Mouse (Mus musculus) midbrain, postnatal 0 days (tissue): ENCODE results near the gene Mmp9. TPM values are rescaled to one million over a fixed set of nuclear protein-coding genes. Genes with fewer than 3 reads are reported as not detected.

Source experiments
- ATAC-seq: fragments of 200-750 bp; cut with Nextera tagmentation; 2 replicates; pipeline ENCODE4 v1.8.0; 2017; ENCODE audit warnings: moderate number of reproducible peaks, mild to moderate bottlenecking, moderate TSS enrichment, moderate library complexity; ENCODE audit not compliant: low FRiP score
- DNase-seq: peaks from one replicate; pipeline ENCODE4 v3.0.0-alpha.2; 2015; ENCODE audit warnings: low spot score
- H3K27ac ChIP-seq: fragments of 300-500 bp; sonication (generic); 2 replicates; pipeline ENCODE4 v1.5.1; 2014; ENCODE audit warnings: low read depth, mild to moderate bottlenecking, low read length, mixed read lengths
- H3K27me3 ChIP-seq: fragments of 300-500 bp; sonication (generic); 2 replicates; pipeline ENCODE4 v1.6.1; 2014; ENCODE audit warnings: low read length, control low read depth, mixed read lengths; ENCODE audit not compliant: insufficient read depth
- H3K36me3 ChIP-seq: fragments of 300-500 bp; sonication (generic); 2 replicates; pipeline ENCODE4 v1.6.1; 2014; ENCODE audit warnings: low read length, control low read depth, mixed read lengths; ENCODE audit not compliant: insufficient read depth
- H3K4me1 ChIP-seq: fragments of 300-500 bp; sonication (generic); 2 replicates; pipeline ENCODE4 v1.6.1; 2014; ENCODE audit warnings: mild to moderate bottlenecking, control low read depth, antibody characterized with exemption, low read length, mixed read lengths; ENCODE audit not compliant: insufficient read depth
- H3K4me2 ChIP-seq: fragments of 300-500 bp; sonication (generic); 2 replicates; pipeline ENCODE4 v1.6.1; 2014; ENCODE audit warnings: low read depth, mild to moderate bottlenecking, low read length, mixed read lengths; ENCODE audit not compliant: poor library complexity, severe bottlenecking
- H3K4me3 ChIP-seq: fragments of 300-500 bp; sonication (generic); 2 replicates; pipeline ENCODE4 v1.5.1; 2014; ENCODE audit warnings: low read depth, mild to moderate bottlenecking, low read length, moderate library complexity
- H3K9ac ChIP-seq: fragments of 300-500 bp; sonication (generic); replicated peaks from 2 replicates; pipeline ENCODE4 v1.6.1; 2014; ENCODE audit warnings: mild to moderate bottlenecking, low read length, moderate library complexity, mixed read lengths; ENCODE audit not compliant: poor library complexity, severe bottlenecking
- H3K9me3 ChIP-seq: fragments of 300-500 bp; sonication (generic); 2 replicates; pipeline ENCODE4 v1.6.1; 2016; ENCODE audit warnings: low read length, control low read depth
- CTCF ChIP-seq: IDR thresholded peaks from 2 replicates; pipeline ENCODE4 v1.5.1; 2016; ENCODE audit warnings: antibody characterized with exemption, mild to moderate bottlenecking
- WGBS: fragments of 180-500 bp; shearing (Covaris S2); extraction: QIAGEN DNeasy Blood & Tissue Kit; methylation state at CpG from one replicate; pipeline ENCODE4 v1.1.7; 2014; 5-methylcytosine and 5-hydroxymethylcytosine counted together
- polyA plus RNA-seq: library from polyadenylated mRNA; unstranded; fragments of >200 nt; fragmentation: Nextera tagmentation; extraction: Ambion mirVana; gene quantifications from 2 replicates; pipeline ENCODE4 v1.2.1, GENCODE M21; 2015
- total RNA-seq: library from RNA; depleted of rRNA; stranded (reverse); fragments of >200 nt; gene quantifications from 2 replicates; pipeline ENCODE4 v1.2.3, GENCODE M21; 2014

Mmp9 gene
- total and polyA plus RNA-seq, 2 experiments from 2014 or later, result 7.1 to 13.4 TPM

GRCm38 (mm10) chr2:164942692-164943290, 2.2 kb downstream of the Mmp9 start:
- no peak overlapping the region for H3K4me3 ChIP-seq
- H3K4me2 ChIP-seq, result no peak overlapping the region
- no peak for TF ChIP-seq CTCF
- no peak overlapping the region for H3K9ac ChIP-seq
- H3K27ac ChIP-seq, result no peak overlapping the region
- ATAC-seq, result no peak
- H3K4me1 ChIP-seq, result 0 out of 2 replicates have a peak, but pooled peaks cover 14% of the 10 kb centered on the region
- 0 out of 2 replicates have a peak, but pooled peaks cover 3% of the 10 kb centered on the region for H3K27me3 ChIP-seq
- H3K9me3 ChIP-seq, result no peaks in the 10 kb centered on the region
- 18% methylated on average over 5 of the region's 5 CpGs for WGBS
- DNase-seq, result no peak
- H3K36me3 ChIP-seq, result no peaks in the 10 kb centered on the region

GRCm38 (mm10) chr2:164947506-164947905, 6.9 kb downstream of the Mmp9 start:
- peaks cover 30% of the 10 kb centered on the region for H3K27me3 ChIP-seq
- no peaks in the 10 kb centered on the region for H3K4me1 ChIP-seq
- H3K4me3 ChIP-seq, result no peak overlapping the region
- H3K4me2 ChIP-seq, result no peak overlapping the region
- ATAC-seq (no peak), DNase-seq (no peak)
- 25% methylated on average over 4 of the region's 4 CpGs for WGBS
- H3K27ac ChIP-seq, result no peak overlapping the region
- no peak overlapping the region for H3K9ac ChIP-seq
- TF ChIP-seq CTCF, result no peak
- H3K36me3 ChIP-seq, result no peaks in the 10 kb centered on the region
- H3K9me3 ChIP-seq, result no peaks in the 10 kb centered on the region

- no peak for TF ChIP-seq CTCF
- Histone ChIP-seq H3K4me2 (no peak overlapping the region), H3K36me3 (no peaks in the 10 kb centered on the region), H3K27ac (no peak overlapping the region), H3K9me3 (no peaks in the 10 kb centered on the region), H3K9ac (no peak overlapping the region), H3K4me1 (0 out of 2 replicates have a peak, but pooled peaks cover 2% of the 10 kb centered on the region), H3K4me3 (no peak overlapping the region), H3K27me3 (peaks cover 34% of the 10 kb centered on the region)
- no peak for DNase-seq
- WGBS, result 22% methylated on average over 7 of the region's 7 CpGs
- ATAC-seq, result no peak
Measured at GRCm38 (mm10) chr2:164947930-164948329, 7.3 kb downstream of the Mmp9 start.

GRCm38 (mm10) chr2:164948962-164949361, 8.4 kb downstream of the Mmp9 start:
- Histone ChIP-seq H3K4me2 (peak overlapping the region; percentile 36), H3K4me1 (0 out of 2 replicates have a peak, but pooled peaks cover 4% of the 10 kb centered on the region), H3K9ac (no peak overlapping the region), H3K27me3 (peaks cover 34% of the 10 kb centered on the region), H3K27ac (no peak overlapping the region), H3K9me3 (no peaks in the 10 kb centered on the region), H3K36me3 (no peaks in the 10 kb centered on the region), H3K4me3 (peak overlapping the region; percentile 19)
- 6% methylated on average over 25 of the region's 25 CpGs for WGBS
- ATAC-seq (no peak), DNase-seq (no peak)
- TF ChIP-seq CTCF, result no peak

- Histone ChIP-seq H3K27me3 (peaks cover 34% of the 10 kb centered on the region), H3K4me1 (0 out of 2 replicates have a peak, but pooled peaks cover 4% of the 10 kb centered on the region), H3K9ac (no peak overlapping the region), H3K9me3 (no peaks in the 10 kb centered on the region), H3K4me2 (no peak overlapping the region), H3K4me3 (no peak overlapping the region), H3K36me3 (no peaks in the 10 kb centered on the region), H3K27ac (no peak overlapping the region)
- ATAC-seq (no peak), DNase-seq (no peak)
- peak; percentile 63 for TF ChIP-seq CTCF
- WGBS, result 30% methylated on average over 13 of the region's 13 CpGs
Measured at GRCm38 (mm10) chr2:164950501-164950900, 9.9 kb downstream of the Mmp9 start.

GRCm38 (mm10) chr2:164951745-164952144, 11.2 kb downstream of the Mmp9 start:
- DNase-seq (no peak), ATAC-seq (no peak)
- peak; percentile 59 for TF ChIP-seq CTCF
- Histone ChIP-seq H3K4me2 (no peak overlapping the region), H3K9ac (no peak overlapping the region), H3K4me3 (no peak overlapping the region), H3K36me3 (no peaks in the 10 kb centered on the region), H3K27me3 (peaks cover 34% of the 10 kb centered on the region), H3K27ac (no peak overlapping the region), H3K4me1 (0 out of 2 replicates have a peak, but pooled peaks cover 4% of the 10 kb centered on the region), H3K9me3 (no peaks in the 10 kb centered on the region)
- WGBS, result 85% methylated on average over 4 of the region's 4 CpGs
